Mouse (Mus musculus) stomach, postnatal 0 days (tissue): ENCODE measurements at regions not wholly inside any gene's neighbourhood (a gene's known extent, or its start where the extent isn't known, plus 50 kb on each side); places are given as distances from the start of the nearest gene placed in this dataset.
"Not testable (repeated sequence)": the region's sequence is repeated elsewhere in the genome, so short reads cannot be mapped to it uniquely, and the experiment has no call there.

Source experiments
- ATAC-seq: fragments of 200-750 bp; cut with Nextera tagmentation; 2 replicates; pipeline ENCODE4 v1.8.0; 2017; ENCODE audit not compliant: low FRiP score, low TSS enrichment
- DNase-seq: peaks from one replicate; pipeline ENCODE4 v3.0.0-alpha.2; 2016; ENCODE audit warnings: low spot score
- H3K27ac ChIP-seq: fragments of 300-500 bp; sonication (generic); replicated peaks from 2 replicates; pipeline ENCODE4 v1.5.1; 2014; ENCODE audit warnings: mild to moderate bottlenecking, control low read depth
- H3K27me3 ChIP-seq: fragments of 300-500 bp; sonication (generic); 2 replicates; pipeline ENCODE4 v1.6.1; 2014; ENCODE audit warnings: low read length; ENCODE audit not compliant: control insufficient read depth, insufficient read depth
- H3K36me3 ChIP-seq: fragments of 300-500 bp; sonication (generic); 2 replicates; pipeline ENCODE4 v1.6.1; 2014; ENCODE audit warnings: low read length, mixed read lengths; ENCODE audit not compliant: control insufficient read depth, insufficient read depth
- H3K4me1 ChIP-seq: fragments of 300-500 bp; sonication (generic); replicated peaks from 2 replicates; pipeline ENCODE4 v1.6.1; 2014; ENCODE audit warnings: antibody characterized with exemption; ENCODE audit not compliant: control insufficient read depth, insufficient read depth
- H3K4me2 ChIP-seq: fragments of 300-500 bp; sonication (generic); replicated peaks from 2 replicates; pipeline ENCODE4 v1.6.1; 2014; ENCODE audit warnings: low read depth, mild to moderate bottlenecking, control low read depth, moderate library complexity
- H3K4me3 ChIP-seq: fragments of 300-500 bp; sonication (generic); 2 replicates; pipeline ENCODE4 v1.5.1; 2014; ENCODE audit warnings: low read depth, low read length, control low read depth
- H3K9ac ChIP-seq: fragments of 300-500 bp; sonication (generic); 2 replicates; pipeline ENCODE4 v1.6.1; 2014; ENCODE audit warnings: mild to moderate bottlenecking, low read length, control low read depth, mixed read lengths
- H3K9me3 ChIP-seq: fragments of 300-500 bp; sonication (generic); 2 replicates; pipeline ENCODE4 v1.6.1; 2016; ENCODE audit warnings: low read length; ENCODE audit not compliant: control insufficient read depth
- CTCF ChIP-seq: IDR thresholded peaks from 2 replicates; pipeline ENCODE4 v1.5.1; 2016; ENCODE audit warnings: antibody characterized with exemption, low read depth, mild to moderate bottlenecking, moderate library complexity
- EP300 ChIP-seq: optimal IDR thresholded peaks from 2 replicates; pipeline ENCODE3; 2016; ENCODE audit warnings: antibody characterized with exemption
- WGBS: fragments of 180-500 bp; shearing (Covaris S2); extraction: QIAGEN DNeasy Blood & Tissue Kit; methylation state at CpG from one replicate; pipeline ENCODE4 v1.1.7; 2014; 5-methylcytosine and 5-hydroxymethylcytosine counted together

GRCm38 (mm10) chr3:31708367-31708766 is 193.9 kb upstream of the Kcnmb2 start:
- not testable (repeated sequence) for DNase-seq, H3K4me1 ChIP-seq, H3K4me3 ChIP-seq, H3K27ac ChIP-seq, H3K9me3 ChIP-seq, H3K36me3 ChIP-seq, H3K9ac ChIP-seq, H3K4me2 ChIP-seq, ATAC-seq, H3K27me3 ChIP-seq

- Histone ChIP-seq H3K9ac (no peak overlapping the region), H3K27ac (no peak overlapping the region), H3K4me1 (no peaks in the 10 kb centered on the region), H3K4me3 (no peak overlapping the region), H3K36me3 (no peaks in the 10 kb centered on the region), H3K9me3 (no peaks in the 10 kb centered on the region), H3K4me2 (no peak overlapping the region), H3K27me3 (no peaks in the 10 kb centered on the region)
- no peak for TF ChIP-seq CTCF
- no peak for TF ChIP-seq EP300
- DNase-seq (no peak), ATAC-seq (no peak)
- 48% methylated on average over 1 of the region's 1 CpGs for WGBS
Measured at GRCm38 (mm10) chr3:31741289-31741688, 161.0 kb upstream of the Kcnmb2 start.

- H3K27ac ChIP-seq, result no peak overlapping the region
- H3K4me1 ChIP-seq, result no peaks in the 10 kb centered on the region
- TF ChIP-seq CTCF, result no peak
- no peak for TF ChIP-seq EP300
- H3K4me3 ChIP-seq, result no peak overlapping the region
- H3K4me2 ChIP-seq, result no peak overlapping the region
- WGBS, result 91% methylated on average over 4 of the region's 4 CpGs
- ATAC-seq, result no peak
- no peak for DNase-seq
- H3K27me3 ChIP-seq, result no peaks in the 10 kb centered on the region
- no peaks in the 10 kb centered on the region for H3K36me3 ChIP-seq
- no peak overlapping the region for H3K9ac ChIP-seq
- no peaks in the 10 kb centered on the region for H3K9me3 ChIP-seq
Measured at GRCm38 (mm10) chr3:31755881-31756280, 146.4 kb upstream of the Kcnmb2 start.

GRCm38 (mm10) chr3:31769193-31769592 is 133.1 kb upstream of the Kcnmb2 start:
- no peaks in the 10 kb centered on the region for H3K36me3 ChIP-seq

GRCm38 (mm10) chr3:31790342-31790970 is 111.9 kb upstream of the Kcnmb2 start:
- DNase-seq (peak; percentile 21), ATAC-seq (no peak)
- H3K36me3 ChIP-seq, result no peaks in the 10 kb centered on the region
- H3K4me2 ChIP-seq, result no peak overlapping the region
- H3K4me1 ChIP-seq, result no peaks in the 10 kb centered on the region
- H3K4me3 ChIP-seq, result no peak overlapping the region
- TF ChIP-seq EP300 (no peak), CTCF (peak; percentile 75)
- no peaks in the 10 kb centered on the region for H3K9me3 ChIP-seq
- WGBS, result 18% methylated on average over 4 of the region's 4 CpGs
- H3K27me3 ChIP-seq, result no peaks in the 10 kb centered on the region
- no peak overlapping the region for H3K27ac ChIP-seq
- H3K9ac ChIP-seq, result no peak overlapping the region

More at GRCm38 (mm10) chr3:31769193-31769592, 133.1 kb upstream of the Kcnmb2 start:
- no peak for ATAC-seq
- no peaks in the 10 kb centered on the region for H3K9me3 ChIP-seq
- no peak for DNase-seq
- no peaks in the 10 kb centered on the region for H3K4me1 ChIP-seq
- no peaks in the 10 kb centered on the region for H3K27me3 ChIP-seq
- H3K4me2 ChIP-seq, result no peak overlapping the region
- no peak overlapping the region for H3K27ac ChIP-seq
- TF ChIP-seq CTCF (peak; percentile 58), EP300 (no peak)
- H3K9ac ChIP-seq, result no peak overlapping the region
- no peak overlapping the region for H3K4me3 ChIP-seq
- 88% methylated on average over 1 of the region's 1 CpGs for WGBS

- ATAC-seq (no peak), DNase-seq (no peak)
- no peak for TF ChIP-seq CTCF
- TF ChIP-seq EP300, result no peak
- Histone ChIP-seq H3K36me3 (no peaks in the 10 kb centered on the region), H3K4me1 (no peaks in the 10 kb centered on the region), H3K27me3 (no peaks in the 10 kb centered on the region), H3K4me3 (no peak overlapping the region), H3K27ac (no peak overlapping the region), H3K9me3 (no peaks in the 10 kb centered on the region), H3K4me2 (no peak overlapping the region), H3K9ac (no peak overlapping the region)
- 75% methylated on average over 8 of the region's 8 CpGs for WGBS
Measured at GRCm38 (mm10) chr3:31793466-31794040, 108.8 kb upstream of the Kcnmb2 start.
